Mouse (Mus musculus): ENCODE measurements around the gene C530008M17Rik.

DNA sequence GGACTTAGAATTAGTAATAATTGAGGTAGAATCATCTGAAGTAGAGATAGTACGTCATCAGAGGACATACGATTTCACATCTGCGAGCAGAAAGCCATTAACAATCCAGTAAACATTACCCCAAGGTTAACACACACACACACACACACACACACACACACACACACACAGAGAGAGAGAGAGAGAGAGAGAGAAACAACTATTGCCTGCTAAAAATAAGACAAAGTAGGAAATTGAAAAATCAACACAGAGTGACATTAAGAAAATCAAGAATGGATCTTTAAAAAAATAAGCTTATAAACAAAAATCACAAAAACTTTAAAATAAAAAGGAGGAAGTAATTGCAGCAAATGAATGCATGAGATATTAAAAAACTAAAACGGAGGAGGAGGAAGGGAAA, 6.4 kb upstream of the C530008M17Rik start:
- TF ChIP-seq CTCF (conservative IDR thresholded peaks at IDR 0.05; ENCODE audit: insufficient read depth, insufficient read length, low read depth, low read length) = no peak
- no peak for TF ChIP-seq POLR2A (IDR thresholded peaks at IDR 0.05; ENCODE audit: low read depth, low read length)
